Mouse (Mus musculus) heart, postnatal 0 days (tissue): Measurements from ENCODE around the gene Ptprm.

ENCODE experiments used
- CTCF ChIP-seq: IDR thresholded peaks from 2 replicates; pipeline ENCODE4 v1.5.1; 2016; ENCODE audit warnings: antibody characterized with exemption, control low read depth, low read depth
- EP300 ChIP-seq: IDR thresholded peaks from 2 replicates; pipeline ENCODE4 v1.6.1; 2016; ENCODE audit warnings: antibody characterized with exemption, low read depth

- TF ChIP-seq CTCF (no peak), EP300 (no peak)
Observed at GRCm38 (mm10) chr17:67277124-67277910, 76.9 kb downstream of the Ptprm start.
